Comparison of ENCODE assay signal across 7 mouse cellular contexts in genomic region chr2:83729339-83729738, GRCm38 (mm10). TPM values are rescaled to one million over a fixed set of nuclear protein-coding genes. Genes with fewer than 3 reads are reported as not detected.
DNase-seq lines count a peak whose midpoint lies in the region; ATAC-seq and TF ChIP-seq lines count a peak whose summit lies in the region.

No protein-coding gene starts in this region.

- no peak overlapping the region for H3K9ac ChIP-seq in liver, adult 2 months (ENCODE audit: low read depth, low read length)
- no peak overlapping the region for H3K9ac ChIP-seq in heart, embryonic 12.5 days

- no peak for TF ChIP-seq CTCF in liver, adult 2 months (IDR thresholded peaks at IDR 0.05; ENCODE audit: low read depth, low read length)
- TF ChIP-seq CTCF in thymus, adult 2 months (IDR thresholded peaks at IDR 0.05; ENCODE audit: borderline replicate concordance, control insufficient read depth, extremely low read depth, insufficient read depth, low read length, poor library complexity): no peak

- TF ChIP-seq POLR2A in liver, adult 2 months (IDR thresholded peaks at IDR 0.05; ENCODE audit: extremely low read depth, insufficient read depth, low read length): no peak
- TF ChIP-seq POLR2A in thymus, adult 2 months (IDR thresholded peaks at IDR 0.05; ENCODE audit: control insufficient read depth, extremely low read depth, insufficient read depth, low read length, poor library complexity): no peak

- H3K9me3 ChIP-seq in heart, embryonic 12.5 days (replicated peaks): no peaks in the 10 kb centered on the region

- ATAC-seq in heart, embryonic 12.5 days (ENCODE audit: insufficient number of reproducible peaks, low FRiP score): peak; percentile 56; the same call in 1 of the 2 replicates

- WGBS in liver, adult 2 months: 33% methylated on average over 5 of the region's 5 CpGs
- WGBS in heart, embryonic 12.5 days: 43% methylated on average over 5 of the region's 5 CpGs
- WGBS in thymus, adult 2 months: 82% methylated on average over 5 of the region's 5 CpGs

- no peaks in the 10 kb centered on the region for H3K27me3 ChIP-seq in liver, adult 2 months (ENCODE audit: control insufficient read depth, insufficient read depth, low read length)
- no peaks in the 10 kb centered on the region for H3K27me3 ChIP-seq in heart, embryonic 12.5 days (replicated peaks)
- H3K27me3 ChIP-seq in thymus, adult 2 months (ENCODE audit: control insufficient read depth, insufficient read depth, low read length): no peaks in the 10 kb centered on the region

- no peak overlapping the region for H3K4me2 ChIP-seq in heart, embryonic 12.5 days

- no peak overlapping the region for H3K27ac ChIP-seq in liver, adult 2 months (replicated peaks; ENCODE audit: insufficient read depth, low read depth, low read length)
- no peak overlapping the region for H3K27ac ChIP-seq in heart, embryonic 12.5 days (ENCODE audit: poor library complexity, severe bottlenecking)
- no peak overlapping the region for H3K27ac ChIP-seq in thymus, adult 2 months (ENCODE audit: control insufficient read depth, insufficient read depth, low read length)

- DNase-seq in liver, adult 2 months (ENCODE audit: extremely low read depth, low read depth, low spot score): peak; percentile 89
- no peak for DNase-seq in liver
- peak; percentile 90 to 91 for DNase-seq in adrenal gland, postnatal 36 days
- DNase-seq in left cerebral cortex, postnatal 25 days (ENCODE audit: low spot score in 2 of 2): peak; percentile 49 to 69
- DNase-seq in skeletal muscle tissue, adult 2 months (ENCODE audit: low read depth, low spot score): peak; percentile 83
- DNase-seq in thymus, adult 2 months: no peak

- H3K36me3 ChIP-seq in liver, adult 2 months (ENCODE audit: control insufficient read depth, insufficient read depth, low read length): peaks cover 2% of the 10 kb centered on the region; the same call in 1 of the 2 replicates
- H3K36me3 ChIP-seq in heart, embryonic 12.5 days: no peaks in the 10 kb centered on the region
- H3K36me3 ChIP-seq in thymus, adult 2 months (ENCODE audit: control insufficient read depth, insufficient read depth, low read length): no peaks in the 10 kb centered on the region

- intact Hi-C loops in left cerebral cortex, postnatal 25 days (cut with DNase I): loop anchor here (2.0 kb wide), 1 partner anchor 83 kb away; the partner anchor contains the start of gene Fam171b

- H3K4me1 ChIP-seq in liver, adult 2 months (ENCODE audit: control insufficient read depth, insufficient read depth, low read length): peaks cover 5% of the 10 kb centered on the region
- H3K4me1 ChIP-seq in heart, embryonic 12.5 days (replicated peaks): peaks cover 40% of the 10 kb centered on the region
- no peaks in the 10 kb centered on the region for H3K4me1 ChIP-seq in thymus, adult 2 months (replicated peaks; ENCODE audit: control insufficient read depth, insufficient read depth, low read length)

- peaks cover 26% of the 10 kb centered on the region; the same call in 1 of the 2 replicates for H3K79me2 ChIP-seq in liver, adult 2 months (ENCODE audit: control insufficient read depth, insufficient read depth, low read length)

- no peak overlapping the region for H3K4me3 ChIP-seq in liver, adult 2 months (ENCODE audit: insufficient read depth, low read depth, low read length)
- H3K4me3 ChIP-seq in heart, embryonic 12.5 days: no peak overlapping the region
- H3K4me3 ChIP-seq in thymus, adult 2 months (ENCODE audit: control insufficient read depth, insufficient read depth, low read length): no peak overlapping the region

RNA-seq across cellular contexts. Expression of gene Itgav, which starts 5.1 kb away (rescaled TPM):
- 29.6 and 33.2 TPM in 2 replicates for total RNA-seq in liver, adult 2 months (2014; rRNA removed)
- 15.8 and 20.5 TPM in 2 replicates for polyA plus RNA-seq in liver, adult 2 months (2012; rRNA removed)
- 100 to 1,000 TPM; 122 to 131 TPM for total RNA-seq in adrenal gland, postnatal 36 days (2021)
- polyA plus RNA-seq in heart, embryonic 12.5 days (2016; fragmentation: Nextera tagmentation; extraction: Ambion mirVana): 95.0 and 108 TPM in 2 replicates
- total RNA-seq in left cerebral cortex, postnatal 25 days (2021): 100 to 1,000 TPM; 116 to 131 TPM
- 25.9 and 70.5 TPM in 2 replicates for polyA plus RNA-seq in thymus, adult 2 months (2012; rRNA removed)

Comparison
In these comparisons a context has a peak if more than half of its experiments do, and no peak if none do; other contexts are left out.
1. DNase-seq: peak in liver, adult 2 months (single experiment), adrenal gland, postnatal 36 days (2 of 2), left cerebral cortex, postnatal 25 days (2 of 2) and skeletal muscle tissue, adult 2 months (single experiment); none in liver (single experiment) and thymus, adult 2 months (single experiment).